Mouse (Mus musculus): Measurements from ENCODE around the gene Ptprn.

The Ptprn gene

DNA sequence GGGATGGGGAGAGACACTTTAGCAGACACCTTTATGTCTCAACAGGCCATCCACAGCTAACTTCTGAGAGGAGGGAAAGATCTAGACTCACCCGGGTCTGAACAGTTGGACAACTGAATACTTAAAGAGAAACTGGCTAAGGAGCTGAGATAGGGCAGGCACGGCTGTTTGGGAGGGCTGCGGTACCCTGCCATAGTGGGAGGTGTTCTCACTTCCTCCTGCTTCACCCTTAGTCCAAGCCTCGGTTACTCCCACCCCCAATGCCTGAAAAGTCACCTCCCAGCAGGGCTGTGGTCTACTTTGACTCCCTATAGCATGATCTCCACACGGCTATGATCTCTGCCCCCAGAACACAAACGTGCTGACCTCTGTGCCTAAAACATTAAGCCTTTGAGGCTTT lies 40.8 kb downstream of the Ptprn start:
- DNase-seq (ENCODE audit: low spot score): no peak

DNA sequence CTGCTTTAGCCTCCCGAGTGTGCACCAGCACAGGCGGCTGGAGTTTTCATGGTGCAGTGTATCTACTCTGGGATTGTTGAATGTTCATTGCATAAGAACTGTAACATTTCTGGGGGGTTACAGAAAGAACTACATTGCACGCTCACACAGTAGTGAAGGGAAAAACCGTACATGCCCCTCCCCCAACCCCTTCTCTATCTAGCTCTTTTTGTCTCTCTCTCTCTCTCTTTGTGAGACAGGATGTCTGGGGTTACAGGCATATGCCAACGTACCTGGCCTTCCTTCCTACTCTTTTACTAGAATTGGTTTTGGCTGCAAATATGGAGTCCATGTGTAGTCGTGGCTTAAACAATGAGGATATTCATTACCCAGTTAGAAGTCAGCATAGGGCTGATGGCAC lies 41.4 kb downstream of the Ptprn start:
- DNase-seq (ENCODE audit: low spot score): no peak

DNA sequence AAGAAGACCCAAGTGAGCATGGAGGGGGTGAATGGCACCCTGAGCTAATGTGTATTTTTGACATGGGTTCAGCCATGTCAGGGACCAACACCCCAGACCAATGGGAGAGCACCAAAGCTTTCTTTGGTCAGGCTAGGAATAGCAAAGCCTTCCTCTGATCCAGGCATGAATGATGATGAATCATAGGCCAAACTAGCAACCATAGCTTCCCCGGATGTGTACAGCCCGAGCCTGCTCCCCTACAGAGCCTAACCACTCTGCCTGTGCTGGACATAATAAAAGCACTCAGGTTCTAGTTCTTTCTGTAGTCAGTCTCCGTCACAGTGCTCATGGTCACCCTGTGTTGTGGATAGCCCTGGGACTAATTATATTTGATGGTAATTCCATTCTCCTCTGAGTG lies 42.8 kb downstream of the Ptprn start:
- no peak for DNase-seq (ENCODE audit: low spot score)

DNA sequence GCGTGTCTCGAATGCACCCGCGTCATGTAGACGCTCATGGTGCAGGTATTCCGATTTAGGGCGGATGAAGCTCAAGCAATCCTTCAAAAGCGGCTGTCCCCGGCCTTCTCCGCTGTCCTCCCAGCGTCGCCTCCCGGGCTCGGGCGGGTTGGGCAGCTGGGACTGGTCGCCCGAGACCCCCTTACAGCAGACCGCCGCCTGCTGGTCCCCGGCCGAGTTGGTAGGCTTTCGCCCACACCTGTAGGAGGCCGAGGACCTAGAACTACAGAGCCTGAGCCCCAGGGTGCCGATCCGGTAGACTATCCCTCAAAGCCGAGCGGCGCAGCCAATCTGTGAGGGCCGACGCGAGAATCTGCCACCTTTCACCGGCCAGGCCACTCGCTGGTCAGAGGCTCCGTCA lies 44.8 kb downstream of the Ptprn start, which contains the start of gene Tuba4a:
Tuba4a (minus strand) TSS at position 335 of the 400 bp plus-strand sequence.
- no peak for DNase-seq (ENCODE audit: low spot score)

DNA sequence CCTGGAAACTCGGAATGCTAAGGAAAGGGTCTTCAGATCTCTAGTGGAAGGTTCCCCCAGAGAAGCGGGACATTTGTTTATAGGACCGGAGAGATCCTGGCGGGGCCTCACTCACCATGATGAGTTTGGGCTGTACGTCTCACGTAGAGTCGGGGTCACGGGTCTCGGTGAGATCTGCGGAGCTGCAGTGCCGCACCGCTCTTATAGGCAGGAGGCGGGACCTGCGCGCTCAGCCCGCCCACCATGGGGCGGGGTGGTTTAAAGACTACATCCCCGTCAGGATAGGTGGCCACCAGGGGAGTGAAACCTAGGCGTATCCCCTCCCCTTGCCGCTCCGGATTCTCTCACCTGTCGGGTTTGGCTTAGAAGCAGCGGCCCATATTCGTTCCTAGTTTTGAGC lies 45.2 kb downstream of the Ptprn start:
- DNase-seq (ENCODE audit: low spot score): peak; percentile 60

DNA sequence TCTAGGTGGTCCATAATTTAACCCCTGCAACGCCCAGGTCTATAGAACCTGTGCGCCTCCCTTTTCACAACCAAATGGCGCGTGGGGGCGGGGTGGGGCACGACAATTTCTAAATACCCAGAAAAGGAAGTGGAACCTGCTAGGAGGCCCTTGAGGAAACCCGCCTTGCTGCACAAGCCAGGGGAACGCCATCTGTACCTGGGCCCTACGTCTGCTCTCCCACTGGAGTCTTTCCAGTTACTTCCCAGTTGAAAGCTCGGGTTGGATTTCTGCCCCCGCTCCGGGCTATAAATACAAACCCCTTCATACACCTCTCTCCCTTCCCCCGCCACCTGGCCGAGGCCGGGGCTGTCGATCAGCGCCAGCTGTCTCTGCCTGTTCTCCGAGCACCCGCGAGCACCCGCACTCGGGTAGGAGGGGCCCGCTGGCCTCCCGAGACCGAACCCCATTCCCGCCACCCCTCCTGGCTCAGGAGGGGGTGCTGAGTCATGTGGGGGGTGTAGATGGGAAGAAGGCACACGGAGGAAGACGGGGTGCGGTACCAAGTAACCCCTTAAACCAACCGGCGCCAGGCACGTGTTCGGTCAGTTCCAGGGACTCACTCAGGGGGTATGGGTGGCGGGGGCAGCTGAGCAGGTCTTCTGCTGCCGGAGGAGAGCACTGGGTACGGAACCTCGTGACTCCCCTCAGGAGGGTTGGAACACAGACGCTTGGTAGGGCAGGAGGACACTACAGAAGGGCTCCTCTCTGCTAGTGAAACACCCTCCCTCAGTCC lies 45.9 kb downstream of the Ptprn start:
- no peak for DNase-seq (ENCODE audit: low spot score)

DNA sequence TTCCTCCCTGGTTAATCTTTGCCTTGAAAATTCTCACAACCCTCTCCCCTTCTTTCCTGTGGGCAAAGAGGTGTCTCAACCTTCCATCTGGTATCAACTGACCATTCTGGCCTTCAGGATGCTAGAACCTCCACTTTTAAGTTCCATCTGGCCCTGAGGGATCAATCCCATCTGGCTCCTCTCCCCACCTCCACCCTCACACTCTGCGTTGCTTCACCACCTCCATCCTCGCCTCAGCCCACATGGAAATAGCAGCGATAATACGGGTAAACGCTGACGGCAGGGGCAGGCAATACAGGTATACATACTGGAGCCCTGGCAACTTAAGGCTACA lies 46.4 kb downstream of the Ptprn start:
- no peak for DNase-seq (ENCODE audit: low spot score)

DNA sequence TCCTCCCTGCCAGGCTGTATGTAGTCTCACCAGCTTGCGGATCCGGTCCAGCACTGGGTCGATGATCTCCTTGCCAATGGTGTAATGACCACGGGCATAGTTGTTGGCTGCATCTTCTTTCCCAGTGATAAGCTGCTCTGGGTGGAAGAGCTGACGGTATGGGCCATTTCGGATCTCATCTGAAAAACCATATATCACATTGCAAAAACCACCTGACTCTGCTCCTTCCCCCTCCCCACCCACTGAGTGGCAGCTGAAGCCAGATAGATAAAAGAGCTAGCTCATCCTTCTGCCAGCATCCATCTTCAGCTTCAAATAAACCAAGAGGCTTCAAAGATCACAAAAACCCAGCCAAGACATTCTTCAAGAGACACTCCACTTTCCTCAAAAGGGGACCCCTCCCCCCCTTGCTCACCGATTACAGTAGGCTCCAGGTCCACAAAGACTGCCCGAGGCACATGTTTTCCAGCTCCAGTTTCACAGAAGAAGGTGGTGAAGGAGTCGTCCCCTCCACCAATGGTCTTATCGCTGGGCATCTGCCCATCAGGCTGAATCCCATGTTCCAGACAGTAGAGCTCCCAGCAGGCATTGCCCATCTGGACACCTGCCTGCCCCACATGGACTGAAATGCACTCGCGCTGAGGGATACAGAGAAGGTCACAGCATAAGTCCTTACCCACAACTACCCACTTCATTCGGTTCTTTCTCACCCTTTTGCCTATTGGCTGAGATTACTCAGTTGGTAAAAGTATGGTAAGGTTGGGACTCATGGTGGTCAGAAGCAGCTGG lies 47.3 kb downstream of the Ptprn start:
- DNase-seq (ENCODE audit: low spot score): no peak

DNA sequence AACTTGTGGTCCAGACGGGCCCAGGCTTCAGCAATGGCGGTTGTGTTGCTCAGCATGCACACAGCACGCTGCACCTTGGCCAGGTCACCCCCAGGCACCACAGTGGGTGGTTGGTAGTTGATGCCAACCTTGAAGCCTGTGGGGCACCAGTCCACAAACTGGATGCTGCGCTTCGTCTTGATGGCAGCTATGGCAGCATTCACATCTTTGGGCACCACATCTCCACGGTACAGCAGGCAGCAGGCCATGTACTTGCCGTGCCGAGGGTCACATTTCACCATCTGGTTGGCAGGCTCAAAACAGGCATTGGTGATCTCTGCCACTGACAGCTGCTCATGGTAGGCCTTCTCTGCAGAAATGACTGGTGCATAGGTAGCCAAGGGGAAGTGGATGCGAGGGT lies 48.5 kb downstream of the Ptprn start:
- DNase-seq (ENCODE audit: low spot score): no peak

DNA sequence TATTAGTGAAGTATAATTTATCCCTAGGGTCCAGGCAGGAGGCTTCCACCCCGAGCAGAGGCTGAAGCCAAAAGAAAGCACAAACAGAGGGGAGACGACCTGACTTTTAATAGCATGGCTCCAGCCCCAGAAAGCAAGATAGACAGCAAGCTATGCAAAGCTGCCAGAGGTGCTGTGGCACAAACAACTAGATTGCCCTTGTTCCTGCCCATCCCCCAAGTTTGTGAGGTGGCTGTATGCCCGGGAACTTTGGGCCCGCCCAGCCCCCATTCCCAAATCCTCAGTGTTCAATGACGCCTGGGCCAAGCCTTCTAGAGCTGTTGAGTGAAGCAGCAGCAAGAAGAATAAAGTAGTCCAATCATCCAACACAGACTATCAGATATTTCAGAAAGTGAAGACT lies 49.4 kb downstream of the Ptprn start:
- no peak for DNase-seq (ENCODE audit: low spot score)

DNA sequence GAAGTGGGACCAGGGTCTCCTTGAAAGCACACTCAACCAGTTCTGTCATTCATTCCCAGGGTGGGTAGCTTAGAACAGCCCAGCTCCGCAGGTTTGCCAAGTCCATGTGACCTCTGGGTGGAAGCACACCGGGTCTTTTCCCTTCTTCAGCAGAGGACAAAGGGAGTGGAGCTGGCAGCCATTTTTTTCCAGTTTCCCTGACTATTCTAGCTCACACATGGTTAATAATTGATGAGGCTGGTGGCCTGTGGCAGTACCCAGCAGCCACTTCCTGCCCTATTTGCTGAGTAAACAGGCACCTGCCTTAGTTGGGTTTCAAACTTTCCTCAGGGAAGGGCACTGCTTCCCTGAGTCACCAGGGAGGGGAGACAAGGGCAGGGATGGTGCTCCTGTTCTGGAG lies 49.9 kb downstream of the Ptprn start:
- DNase-seq (ENCODE audit: low spot score): no peak

DNA sequence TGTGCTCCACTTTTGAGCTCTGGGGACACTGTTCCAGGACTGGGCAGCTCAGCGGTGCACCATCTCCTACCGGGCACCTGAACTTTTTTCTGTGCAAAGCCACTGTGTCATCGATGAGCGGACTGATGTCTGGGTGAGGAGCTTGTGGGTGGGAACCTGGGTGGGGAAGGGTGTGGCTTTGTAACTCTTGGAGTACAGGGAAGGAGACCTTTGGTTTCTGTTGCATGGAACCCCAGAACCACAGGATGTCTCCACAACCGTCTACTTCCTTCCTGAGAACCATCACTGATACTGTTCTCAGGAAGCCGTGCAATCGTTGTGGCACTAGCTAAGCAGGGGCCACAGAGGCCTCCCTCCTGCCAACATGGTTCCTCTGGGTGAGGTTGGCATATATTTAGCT lies 51.2 kb downstream of the Ptprn start:
- DNase-seq (ENCODE audit: low spot score): no peak

DNA sequence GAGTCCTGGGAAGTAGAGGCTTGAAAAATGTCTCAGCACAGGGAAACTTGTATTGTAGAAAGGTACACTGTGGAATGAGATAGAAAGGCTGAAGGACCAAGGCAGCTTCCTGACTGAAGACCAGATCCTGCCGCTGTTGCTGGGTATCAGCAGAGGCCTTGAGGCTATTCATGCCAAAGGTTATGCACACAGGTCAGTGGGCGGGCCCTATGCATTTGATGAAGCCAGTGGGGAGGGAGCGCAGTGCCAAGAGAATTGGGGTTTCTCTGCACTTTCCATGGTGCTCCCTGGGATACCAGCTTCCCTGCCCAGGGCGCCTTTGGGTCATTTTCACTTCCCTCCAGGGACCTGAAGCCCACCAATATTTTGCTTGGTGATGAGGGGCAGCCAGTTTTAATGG lies 51.8 kb downstream of the Ptprn start:
- no peak for DNase-seq (ENCODE audit: low spot score)

DNA sequence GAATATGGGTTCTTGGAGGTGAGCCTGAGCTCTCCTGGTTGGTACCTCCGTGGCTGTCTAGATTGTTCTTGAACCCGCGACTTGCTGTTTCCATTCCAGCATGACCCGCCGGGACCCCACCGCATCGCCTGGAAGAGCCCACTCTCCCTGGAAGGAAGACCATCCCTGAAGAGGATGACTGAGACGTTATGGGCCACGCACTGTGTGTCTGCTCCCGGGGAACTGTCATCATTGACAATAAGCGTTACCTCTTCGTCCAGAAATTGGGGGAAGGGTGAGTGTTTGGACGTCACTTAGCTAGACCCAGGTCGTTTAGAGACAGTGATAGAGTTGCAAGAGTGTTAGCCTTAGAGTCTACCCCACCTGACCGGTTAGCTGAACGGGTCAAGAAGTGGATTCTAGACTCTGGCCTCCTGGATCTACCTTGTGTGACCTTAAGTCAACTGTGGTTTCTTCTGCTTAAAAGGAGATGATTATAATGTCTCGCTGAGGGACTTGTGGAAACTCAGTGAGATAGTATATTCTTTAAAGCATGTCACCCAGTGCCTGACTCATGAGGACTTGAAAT lies 53.1 kb downstream of the Ptprn start:
- no peak for DNase-seq (ENCODE audit: low spot score)

DNA sequence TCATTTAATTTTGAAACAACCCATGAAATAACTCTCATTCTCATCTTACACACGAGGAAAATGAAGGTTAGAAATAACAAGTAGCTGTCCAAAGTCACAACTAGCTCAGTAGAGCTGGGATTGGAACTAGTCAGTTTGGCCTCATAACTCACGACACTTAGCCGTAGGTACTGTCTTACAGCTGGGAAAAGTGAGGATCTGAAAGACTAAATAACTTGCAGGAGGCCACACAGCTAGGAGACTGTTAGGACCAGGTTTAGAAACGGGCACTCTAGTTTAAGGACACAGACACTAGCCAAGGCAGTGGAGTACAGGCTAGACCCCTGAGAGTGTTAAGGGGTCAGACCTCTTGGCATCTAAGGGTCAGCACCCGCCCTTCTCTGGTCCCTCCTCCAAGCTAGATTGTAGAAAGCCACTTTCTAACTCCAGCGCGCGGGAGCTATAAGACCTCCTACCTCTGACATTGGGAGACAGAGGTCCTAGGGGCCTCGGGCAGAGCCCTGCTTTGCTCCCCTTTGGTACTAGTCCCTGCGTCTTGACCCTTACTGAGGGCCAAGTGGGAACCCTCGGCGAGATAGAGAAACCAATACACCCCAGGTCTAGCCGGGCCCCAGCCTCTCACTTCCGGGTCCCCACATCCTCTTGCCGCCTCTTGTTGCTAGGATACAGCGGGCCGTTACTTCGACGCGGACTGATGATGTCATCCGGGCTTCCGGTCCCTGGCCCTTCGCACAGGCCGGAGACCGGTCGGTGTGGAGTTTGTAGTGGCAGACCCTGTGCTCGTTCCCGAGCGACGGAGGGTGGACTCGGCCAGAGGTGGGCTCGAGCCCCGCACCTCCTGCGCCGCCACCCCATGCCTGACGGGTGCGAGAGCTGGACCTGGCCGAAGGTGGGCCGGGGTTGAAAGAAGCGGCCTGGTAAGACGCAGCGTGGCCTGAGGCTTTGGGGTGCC lies 53.9 kb downstream of the Ptprn start, which contains the start of the genes Glb1l and Stk16:
Glb1l (minus strand) TSS at position 678 of the 952 bp plus-strand sequence.
Stk16 (plus strand) TSS at position 703 of the 952 bp plus-strand sequence.
- DNase-seq (ENCODE audit: low spot score): peak; percentile 87

DNA sequence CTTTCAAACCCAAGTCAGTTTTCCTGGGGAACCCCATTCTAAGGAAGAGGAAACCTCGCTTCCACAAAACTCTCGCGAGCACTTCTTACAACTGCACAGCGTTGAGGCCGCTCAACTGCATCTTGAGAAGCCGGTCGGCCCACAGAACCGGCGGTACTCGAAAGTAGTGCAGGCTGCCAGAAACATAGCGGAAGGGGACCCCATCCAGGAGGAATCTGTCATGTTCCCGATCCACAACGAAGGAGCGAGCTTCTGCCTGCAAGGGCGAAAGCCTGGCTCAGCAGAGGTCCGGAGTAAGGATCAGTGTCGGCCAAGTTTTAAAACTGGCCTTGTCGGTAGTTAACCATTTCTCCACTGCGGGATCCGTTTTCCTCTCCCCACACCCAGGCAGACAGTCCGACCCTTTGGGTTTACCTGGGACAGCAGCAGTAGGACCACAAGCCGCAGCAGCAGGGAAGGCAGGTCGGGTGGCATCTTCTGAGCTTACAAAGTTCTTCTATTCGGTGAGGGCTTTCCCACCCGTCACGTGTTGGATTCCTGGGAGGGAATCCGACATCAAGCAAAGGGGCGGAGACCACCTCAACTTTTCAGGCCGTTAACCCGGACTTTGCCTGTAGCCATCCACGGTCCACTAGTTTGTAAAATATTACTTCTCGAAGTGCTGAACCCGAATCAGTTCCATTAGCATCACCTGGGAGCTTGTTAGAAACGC lies 55.2 kb downstream of the Ptprn start:
- DNase-seq (ENCODE audit: low spot score): peak; percentile 26

DNA sequence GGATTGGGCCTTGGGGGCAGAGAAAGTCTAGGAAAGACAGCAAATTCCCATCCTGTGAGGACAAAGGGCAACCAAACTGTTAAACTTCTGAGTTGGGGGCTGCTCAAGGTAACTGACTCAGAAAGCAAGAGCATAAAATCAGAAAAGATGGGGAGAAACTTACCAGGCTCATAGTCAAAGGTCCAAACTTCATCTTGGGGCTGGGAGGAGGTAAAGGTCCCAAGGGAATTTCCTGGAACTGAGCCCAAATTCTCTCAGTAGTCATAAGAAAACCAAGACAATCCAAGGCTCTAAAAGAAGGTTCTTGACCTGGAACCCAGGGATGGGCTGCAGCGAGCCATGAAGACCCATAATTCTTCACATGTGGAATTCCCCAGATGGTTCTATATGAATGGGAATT lies 63.1 kb downstream of the Ptprn start:
- no peak for DNase-seq (ENCODE audit: low spot score)
